Mouse (Mus musculus): ENCODE measurements around the gene Sult6b2. TPM values are rescaled to one million over a fixed set of nuclear protein-coding genes. Genes with fewer than 3 reads are reported as not detected.
A peak's percentile ranks its signal among the peaks of the same experiment; 100 is the strongest.

Gene Sult6b2
- polyA plus RNA-seq, 1 experiment from 2014 or later = not detected

- Histone ChIP-seq H3K36me3 (replicated peaks; ENCODE audit: control insufficient read depth, insufficient read depth) (peaks cover 69% of the 10 kb centered on the region), H3K4me3 (replicated peaks; ENCODE audit: low read length) (no peak overlapping the region), H3K4me2 (replicated peaks) (no peak overlapping the region), H3K9ac (no peak overlapping the region), H3K9me3 (ENCODE audit: control insufficient read depth, low read length) (no peaks in the 10 kb centered on the region), H3K27ac (no peak overlapping the region), H3K4me1 (replicated peaks; ENCODE audit: control insufficient read depth, insufficient read depth, low read length) (no peaks in the 10 kb centered on the region), H3K27me3 (ENCODE audit: control insufficient read depth, insufficient read depth, low read length) (no peaks in the 10 kb centered on the region)
- ATAC-seq (ENCODE audit: low FRiP score) (no peak), DNase-seq (ENCODE audit: low spot score) (no peak)
- WGBS = 95% methylated on average over 5 of the region's 5 CpGs
These were observed 30.7 kb downstream of the Sult6b2 start for GRCm38 (mm10) chr6:142773566-142773965.

GRCm38 (mm10) chr6:142771643-142772042, 32.7 kb downstream of the Sult6b2 start:
- WGBS = 97% methylated on average over 4 of the region's 4 CpGs
- H3K4me3 ChIP-seq (replicated peaks; ENCODE audit: low read length) = no peak overlapping the region

GRCm38 (mm10) chr6:142769896-142770295, 34.4 kb downstream of the Sult6b2 start:
- WGBS = 97% methylated on average over 3 of the region's 3 CpGs
- DNase-seq (ENCODE audit: low spot score) = no peak

More at GRCm38 (mm10) chr6:142771643-142772042, 32.7 kb downstream of the Sult6b2 start:
- ATAC-seq (ENCODE audit: low FRiP score) (no peak), DNase-seq (ENCODE audit: low spot score) (no peak)
- Histone ChIP-seq H3K9ac (no peak overlapping the region), H3K36me3 (replicated peaks; ENCODE audit: control insufficient read depth, insufficient read depth) (peaks cover 88% of the 10 kb centered on the region), H3K4me2 (replicated peaks) (no peak overlapping the region), H3K27ac (no peak overlapping the region), H3K27me3 (ENCODE audit: control insufficient read depth, insufficient read depth, low read length) (no peaks in the 10 kb centered on the region), H3K9me3 (ENCODE audit: control insufficient read depth, low read length) (no peaks in the 10 kb centered on the region), H3K4me1 (replicated peaks; ENCODE audit: control insufficient read depth, insufficient read depth, low read length) (no peaks in the 10 kb centered on the region)

GRCm38 (mm10) chr6:142767305-142767704, 37.0 kb downstream of the Sult6b2 start:
- 90% methylated on average over 9 of the region's 9 CpGs for WGBS
- Histone ChIP-seq H3K9ac (no peak overlapping the region), H3K4me1 (replicated peaks; ENCODE audit: control insufficient read depth, insufficient read depth, low read length) (no peaks in the 10 kb centered on the region), H3K9me3 (ENCODE audit: control insufficient read depth, low read length) (no peaks in the 10 kb centered on the region), H3K27ac (no peak overlapping the region), H3K4me3 (replicated peaks; ENCODE audit: low read length) (no peak overlapping the region), H3K4me2 (replicated peaks) (no peak overlapping the region), H3K27me3 (ENCODE audit: control insufficient read depth, insufficient read depth, low read length) (no peaks in the 10 kb centered on the region), H3K36me3 (replicated peaks; ENCODE audit: control insufficient read depth, insufficient read depth) (peaks cover 81% of the 10 kb centered on the region)
- ATAC-seq (ENCODE audit: low FRiP score) (no peak), DNase-seq (ENCODE audit: low spot score) (no peak)

More at GRCm38 (mm10) chr6:142769896-142770295, 34.4 kb downstream of the Sult6b2 start:
- H3K4me3 ChIP-seq (replicated peaks; ENCODE audit: low read length) = no peak overlapping the region
- no peak for ATAC-seq (ENCODE audit: low FRiP score)
- no peaks in the 10 kb centered on the region for H3K4me1 ChIP-seq (replicated peaks; ENCODE audit: control insufficient read depth, insufficient read depth, low read length)
- no peak overlapping the region for H3K4me2 ChIP-seq (replicated peaks)
- H3K9me3 ChIP-seq (ENCODE audit: control insufficient read depth, low read length) = no peaks in the 10 kb centered on the region
- H3K9ac ChIP-seq = no peak overlapping the region
- H3K27me3 ChIP-seq (ENCODE audit: control insufficient read depth, insufficient read depth, low read length) = no peaks in the 10 kb centered on the region
- H3K27ac ChIP-seq = no peak overlapping the region
- peaks cover 96% of the 10 kb centered on the region for H3K36me3 ChIP-seq (replicated peaks; ENCODE audit: control insufficient read depth, insufficient read depth)

GRCm38 (mm10) chr6:142764933-142765332, 39.4 kb downstream of the Sult6b2 start:
- ATAC-seq (ENCODE audit: low FRiP score) (0 out of 2 replicates have a peak, but pooled peaks have one; percentile 22), DNase-seq (ENCODE audit: low spot score) (no peak)
- no peak overlapping the region for H3K4me3 ChIP-seq (replicated peaks; ENCODE audit: low read length)
- no peaks in the 10 kb centered on the region for H3K27me3 ChIP-seq (ENCODE audit: control insufficient read depth, insufficient read depth, low read length)
- H3K4me2 ChIP-seq (replicated peaks) = no peak overlapping the region
- no peaks in the 10 kb centered on the region for H3K9me3 ChIP-seq (ENCODE audit: control insufficient read depth, low read length)
- no peak overlapping the region for H3K9ac ChIP-seq
- no peaks in the 10 kb centered on the region for H3K4me1 ChIP-seq (replicated peaks; ENCODE audit: control insufficient read depth, insufficient read depth, low read length)
- no peak overlapping the region for H3K27ac ChIP-seq
- 56% methylated on average over 2 of the region's 2 CpGs for WGBS
- H3K36me3 ChIP-seq (replicated peaks; ENCODE audit: control insufficient read depth, insufficient read depth) = peaks cover 68% of the 10 kb centered on the region

GRCm38 (mm10) chr6:142759633-142760032, 44.7 kb downstream of the Sult6b2 start:
- no peak overlapping the region for H3K27ac ChIP-seq
- H3K4me3 ChIP-seq (replicated peaks; ENCODE audit: low read length) = no peak overlapping the region
- peaks cover 1% of the 10 kb centered on the region; the same call in 1 of the 2 replicates for H3K27me3 ChIP-seq (ENCODE audit: control insufficient read depth, insufficient read depth, low read length)
- H3K9ac ChIP-seq = no peak overlapping the region
- WGBS = 95% methylated on average over 2 of the region's 2 CpGs
- no peaks in the 10 kb centered on the region for H3K9me3 ChIP-seq (ENCODE audit: control insufficient read depth, low read length)
- peaks cover 17% of the 10 kb centered on the region for H3K36me3 ChIP-seq (replicated peaks; ENCODE audit: control insufficient read depth, insufficient read depth)
- no peak overlapping the region for H3K4me2 ChIP-seq (replicated peaks)
- ATAC-seq (ENCODE audit: low FRiP score) (no peak), DNase-seq (ENCODE audit: low spot score) (no peak)
- H3K4me1 ChIP-seq (replicated peaks; ENCODE audit: control insufficient read depth, insufficient read depth, low read length) = peaks cover 19% of the 10 kb centered on the region

GRCm38 (mm10) chr6:142758562-142758961, 45.7 kb downstream of the Sult6b2 start:
- peaks cover 19% of the 10 kb centered on the region for H3K4me1 ChIP-seq (replicated peaks; ENCODE audit: control insufficient read depth, insufficient read depth, low read length)
- no peak overlapping the region for H3K9ac ChIP-seq
- DNase-seq (ENCODE audit: low spot score) = no peak
- 94% methylated on average over 6 of the region's 6 CpGs for WGBS
- no peak overlapping the region; the same call in 1 of the 2 replicates for H3K4me2 ChIP-seq (replicated peaks)
- no peak overlapping the region for H3K4me3 ChIP-seq (replicated peaks; ENCODE audit: low read length)
- peaks cover 10% of the 10 kb centered on the region; the same call in 1 of the 2 replicates for H3K36me3 ChIP-seq (replicated peaks; ENCODE audit: control insufficient read depth, insufficient read depth)
- no peaks in the 10 kb centered on the region for H3K9me3 ChIP-seq (ENCODE audit: control insufficient read depth, low read length)
- no peak overlapping the region for H3K27ac ChIP-seq
- peaks cover 6% of the 10 kb centered on the region; the same call in 1 of the 2 replicates for H3K27me3 ChIP-seq (ENCODE audit: control insufficient read depth, insufficient read depth, low read length)
- no peak for ATAC-seq (ENCODE audit: low FRiP score)

GRCm38 (mm10) chr6:142757976-142758375, 46.3 kb downstream of the Sult6b2 start:
- H3K9me3 ChIP-seq (ENCODE audit: control insufficient read depth, low read length) = no peaks in the 10 kb centered on the region

GRCm38 (mm10) chr6:142757334-142757965, 46.9 kb downstream of the Sult6b2 start:
- 44% methylated on average over 10 of the region's 10 CpGs for WGBS
- H3K4me2 ChIP-seq (replicated peaks) = peak overlapping the region; percentile 59
- DNase-seq (ENCODE audit: low spot score) = no peak
- H3K36me3 ChIP-seq (replicated peaks; ENCODE audit: control insufficient read depth, insufficient read depth) = peaks cover 10% of the 10 kb centered on the region; the same call in 1 of the 2 replicates
- peaks cover 19% of the 10 kb centered on the region for H3K4me1 ChIP-seq (replicated peaks; ENCODE audit: control insufficient read depth, insufficient read depth, low read length)
- peaks cover 6% of the 10 kb centered on the region; the same call in 1 of the 2 replicates for H3K27me3 ChIP-seq (ENCODE audit: control insufficient read depth, insufficient read depth, low read length)
- H3K27ac ChIP-seq = peak overlapping the region; percentile 75
- H3K9me3 ChIP-seq (ENCODE audit: control insufficient read depth, low read length) = no peaks in the 10 kb centered on the region
- peak overlapping the region; percentile 85 for H3K9ac ChIP-seq
- no peak for ATAC-seq (ENCODE audit: low FRiP score)
- H3K4me3 ChIP-seq (replicated peaks; ENCODE audit: low read length) = peak overlapping the region; percentile 79

More at GRCm38 (mm10) chr6:142757976-142758375, 46.3 kb downstream of the Sult6b2 start:
- Histone ChIP-seq H3K9ac (peak overlapping the region; percentile 85), H3K36me3 (replicated peaks; ENCODE audit: control insufficient read depth, insufficient read depth) (peaks cover 10% of the 10 kb centered on the region; the same call in 1 of the 2 replicates), H3K4me3 (replicated peaks; ENCODE audit: low read length) (peak overlapping the region; percentile 79), H3K27ac (no peak overlapping the region), H3K27me3 (ENCODE audit: control insufficient read depth, insufficient read depth, low read length) (peaks cover 6% of the 10 kb centered on the region; the same call in 1 of the 2 replicates), H3K4me1 (replicated peaks; ENCODE audit: control insufficient read depth, insufficient read depth, low read length) (peaks cover 19% of the 10 kb centered on the region), H3K4me2 (replicated peaks) (peak overlapping the region; percentile 59)
- no peak for DNase-seq (ENCODE audit: low spot score)
- WGBS = 94% methylated on average over 6 of the region's 6 CpGs
- no peak for ATAC-seq (ENCODE audit: low FRiP score)

All from hindbrain, embryonic 14.5 days (tissue).